Mouse (Mus musculus): ENCODE data around the gene Tmem121. TPM values are rescaled to one million over a fixed set of nuclear protein-coding genes. Genes with fewer than 3 reads are reported as not detected.
A peak's percentile ranks its signal among the peaks of the same experiment; 100 is the strongest.

The Tmem121 gene
- total and polyA plus RNA-seq, 2 experiments from 2014 or later, result 63.6 to 89.1 TPM

- Histone ChIP-seq H3K9ac (replicated peaks; ENCODE audit: low read length, poor library complexity, severe bottlenecking) (0 out of 2 replicates have a peak overlapping the region, but pooled peaks have one; percentile 58), H3K4me2 (ENCODE audit: low read depth, low read length, poor library complexity, severe bottlenecking) (peak overlapping the region; percentile 64), H3K9me3 (ENCODE audit: low read length) (no peaks in the 10 kb centered on the region), H3K4me1 (ENCODE audit: insufficient read depth, low read length) (peaks cover 10% of the 10 kb centered on the region; the same call in 1 of the 2 replicates), H3K27ac (ENCODE audit: low read depth, low read length) (0 out of 2 replicates have a peak overlapping the region, but pooled peaks have one; percentile 60), H3K36me3 (ENCODE audit: insufficient read depth, low read length) (no peaks in the 10 kb centered on the region), H3K4me3 (ENCODE audit: low read depth, low read length) (peak overlapping the region; percentile 33; the same call in 1 of the 2 replicates), H3K27me3 (ENCODE audit: insufficient read depth, low read length) (0 out of 2 replicates have a peak, but pooled peaks cover 6% of the 10 kb centered on the region)
- WGBS, result 81% methylated on average over 6 of the region's 6 CpGs
- TF ChIP-seq CTCF (IDR thresholded peaks at IDR 0.05), result no peak
- DNase-seq (ENCODE audit: low spot score), result no peak
- ATAC-seq (ENCODE audit: low FRiP score), result no peak
Observed at GRCm38 (mm10) chr12:113154747-113155075, 31.0 kb upstream of the Tmem121 start.

- H3K9ac ChIP-seq (replicated peaks; ENCODE audit: low read length, poor library complexity, severe bottlenecking), result peak overlapping the region; percentile 58
- peak; percentile 0; the same call in 1 of the 2 replicates for ATAC-seq (ENCODE audit: low FRiP score)
- 5% methylated on average over 32 of the region's 32 CpGs for WGBS
- peak overlapping the region; percentile 60 for H3K27ac ChIP-seq (ENCODE audit: low read depth, low read length)
- H3K4me1 ChIP-seq (ENCODE audit: insufficient read depth, low read length), result peaks cover 10% of the 10 kb centered on the region; the same call in 1 of the 2 replicates
- peak overlapping the region; percentile 64 for H3K4me2 ChIP-seq (ENCODE audit: low read depth, low read length, poor library complexity, severe bottlenecking)
- peak overlapping the region; percentile 33 for H3K4me3 ChIP-seq (ENCODE audit: low read depth, low read length)
- H3K9me3 ChIP-seq (ENCODE audit: low read length), result no peaks in the 10 kb centered on the region
- 0 out of 2 replicates have a peak, but pooled peaks cover 6% of the 10 kb centered on the region for H3K27me3 ChIP-seq (ENCODE audit: insufficient read depth, low read length)
- H3K36me3 ChIP-seq (ENCODE audit: insufficient read depth, low read length), result no peaks in the 10 kb centered on the region
- DNase-seq (ENCODE audit: low spot score), result peak; percentile 39
- no peak for TF ChIP-seq CTCF (IDR thresholded peaks at IDR 0.05)
Observed at GRCm38 (mm10) chr12:113155076-113155771, 30.5 kb upstream of the Tmem121 start.

GRCm38 (mm10) chr12:113155887-113156539 lies 29.7 kb upstream of the Tmem121 start, which contains the start of gene Tedc1:
TSS of gene Tedc1 (plus strand) at chr12:113156421.
- no peaks in the 10 kb centered on the region for H3K9me3 ChIP-seq (ENCODE audit: low read length)
- peak; percentile 97 for ATAC-seq (ENCODE audit: low FRiP score)
- peak within 1 kb of the TSS; percentile 60 for H3K27ac ChIP-seq (ENCODE audit: low read depth, low read length)
- H3K4me1 ChIP-seq (ENCODE audit: insufficient read depth, low read length), result peaks cover 10% of the 10 kb centered on the region; the same call in 1 of the 2 replicates
- 0% methylated on average over 46 of the region's 46 CpGs for WGBS
- H3K9ac ChIP-seq (replicated peaks; ENCODE audit: low read length, poor library complexity, severe bottlenecking), result peak within 1 kb of the TSS; percentile 58
- DNase-seq (ENCODE audit: low spot score), result peak; percentile 100
- H3K4me2 ChIP-seq (ENCODE audit: low read depth, low read length, poor library complexity, severe bottlenecking), result peak within 1 kb of the TSS; percentile 83
- TF ChIP-seq CTCF (IDR thresholded peaks at IDR 0.05), result peak; percentile 99
- peak within 1 kb of the TSS; percentile 50 for H3K4me3 ChIP-seq (ENCODE audit: low read depth, low read length)
- H3K36me3 ChIP-seq (ENCODE audit: insufficient read depth, low read length), result no peaks in the 10 kb centered on the region
- no peaks in the 10 kb centered on the region for H3K27me3 ChIP-seq (ENCODE audit: insufficient read depth, low read length)

DNA sequence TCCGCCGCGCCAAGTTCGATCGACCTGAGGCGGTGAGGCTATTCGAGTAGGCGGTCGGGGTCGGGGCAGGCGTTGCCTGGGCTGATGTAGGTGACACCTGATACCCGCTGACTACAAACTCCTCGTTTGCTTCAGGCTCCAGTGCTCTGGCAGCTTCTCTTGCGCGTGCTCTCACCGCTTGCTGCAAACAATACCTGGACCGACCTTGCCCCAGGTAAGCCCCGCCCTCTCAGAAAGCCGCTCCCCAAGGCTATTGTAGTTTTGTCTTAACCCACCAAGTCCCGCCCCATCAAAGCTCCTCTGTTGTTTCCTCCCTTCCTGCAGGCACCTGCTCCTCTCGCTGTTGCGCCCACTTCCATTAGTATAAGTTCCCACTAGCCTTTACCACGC lies 29.2 kb upstream of the Tmem121 start:
- ATAC-seq (ENCODE audit: low FRiP score), result 0 out of 2 replicates have a peak, but pooled peaks have one; percentile 0
- no peak for TF ChIP-seq CTCF (IDR thresholded peaks at IDR 0.05)
- under 1% methylated on average over 23 of the region's 23 CpGs for WGBS

GRCm38 (mm10) chr12:113157002-113157401 lies 28.7 kb upstream of the Tmem121 start:
- Histone ChIP-seq H3K27ac (ENCODE audit: low read depth, low read length) (no peak overlapping the region), H3K36me3 (ENCODE audit: insufficient read depth, low read length) (no peaks in the 10 kb centered on the region), H3K4me2 (ENCODE audit: low read depth, low read length, poor library complexity, severe bottlenecking) (peak overlapping the region; percentile 83), H3K9me3 (ENCODE audit: low read length) (no peaks in the 10 kb centered on the region), H3K9ac (replicated peaks; ENCODE audit: low read length, poor library complexity, severe bottlenecking) (0 out of 2 replicates have a peak overlapping the region, but pooled peaks have one; percentile 36), H3K4me1 (ENCODE audit: insufficient read depth, low read length) (peaks cover 10% of the 10 kb centered on the region; the same call in 1 of the 2 replicates), H3K4me3 (ENCODE audit: low read depth, low read length) (peak overlapping the region; percentile 50), H3K27me3 (ENCODE audit: insufficient read depth, low read length) (no peaks in the 10 kb centered on the region)
- no peak for DNase-seq (ENCODE audit: low spot score)
- TF ChIP-seq CTCF (IDR thresholded peaks at IDR 0.05), result no peak
- ATAC-seq (ENCODE audit: low FRiP score), result no peak
- 31% methylated on average over 8 of the region's 8 CpGs for WGBS

More for the DNA sequence above, 29.2 kb upstream of the Tmem121 start:
- Histone ChIP-seq H3K4me3 (ENCODE audit: low read depth, low read length) (peak overlapping the region; percentile 50), H3K36me3 (ENCODE audit: insufficient read depth, low read length) (no peaks in the 10 kb centered on the region), H3K27me3 (ENCODE audit: insufficient read depth, low read length) (no peaks in the 10 kb centered on the region), H3K9me3 (ENCODE audit: low read length) (no peaks in the 10 kb centered on the region), H3K4me2 (ENCODE audit: low read depth, low read length, poor library complexity, severe bottlenecking) (peak overlapping the region; percentile 83), H3K4me1 (ENCODE audit: insufficient read depth, low read length) (peaks cover 10% of the 10 kb centered on the region; the same call in 1 of the 2 replicates), H3K9ac (replicated peaks; ENCODE audit: low read length, poor library complexity, severe bottlenecking) (peak overlapping the region; percentile 36), H3K27ac (ENCODE audit: low read depth, low read length) (no peak overlapping the region)
- DNase-seq (ENCODE audit: low spot score), result no peak

Measured in midbrain, postnatal 0 days (tissue).